Mouse (Mus musculus): Measurements from ENCODE around the gene Gpr50.

Gene Gpr50

DNA sequence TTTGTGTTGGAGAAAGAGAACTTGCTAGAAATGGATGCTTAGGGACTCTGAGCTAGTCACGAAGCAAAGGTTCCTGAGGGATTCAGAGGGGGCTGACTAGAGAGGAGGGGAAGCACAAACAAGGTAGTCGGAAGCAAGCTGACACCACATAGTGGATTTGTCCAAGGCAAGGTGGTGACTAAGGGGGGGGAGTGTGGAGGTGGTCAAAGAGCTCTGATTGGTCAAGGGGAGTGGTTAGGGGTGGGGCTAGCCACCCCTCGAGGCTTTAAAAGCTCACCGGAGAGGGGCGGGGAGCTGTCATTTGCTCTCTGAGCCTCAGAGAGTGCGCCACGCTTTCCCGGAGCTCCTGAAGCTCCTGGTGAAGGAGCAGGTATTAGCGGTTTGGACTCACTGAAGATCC lies at the start of gene Gpr50:
Gene Gpr50, plus strand, starts transcription at position 294 of the 400 bp plus-strand sequence.
- no peak for DNase-seq (ENCODE audit: low spot score in 2 of 2)

- no peak for DNase-seq (ENCODE audit: low spot score in 2 of 2)
These were observed 41.2 kb upstream of the Gpr50 start for GRCm38 (mm10) chrX:71622286-71622685.

- peak; percentile 13 to 77 for DNase-seq (ENCODE audit: low spot score in 2 of 2)
These were observed 39.6 kb upstream of the Gpr50 start for GRCm38 (mm10) chrX:71623843-71624242.

GRCm38 (mm10) chrX:71628306-71628705 lies 35.2 kb upstream of the Gpr50 start:
- DNase-seq (ENCODE audit: low spot score in 2 of 2), result peak; percentile 14 to 71

- DNase-seq (ENCODE audit: low spot score in 2 of 2), result no peak
These were observed 32.8 kb upstream of the Gpr50 start for GRCm38 (mm10) chrX:71630709-71631108.

- no peak for DNase-seq (ENCODE audit: low spot score in 2 of 2)
These were observed 32.3 kb upstream of the Gpr50 start for GRCm38 (mm10) chrX:71631130-71631529.

GRCm38 (mm10) chrX:71647958-71648357 lies 15.5 kb upstream of the Gpr50 start:
- DNase-seq (ENCODE audit: low spot score in 2 of 2), result peak; percentile 14 to 68

- DNase-seq (ENCODE audit: low spot score in 2 of 2), result no peak
These were observed 15.0 kb upstream of the Gpr50 start for GRCm38 (mm10) chrX:71648434-71648833.

DNA sequence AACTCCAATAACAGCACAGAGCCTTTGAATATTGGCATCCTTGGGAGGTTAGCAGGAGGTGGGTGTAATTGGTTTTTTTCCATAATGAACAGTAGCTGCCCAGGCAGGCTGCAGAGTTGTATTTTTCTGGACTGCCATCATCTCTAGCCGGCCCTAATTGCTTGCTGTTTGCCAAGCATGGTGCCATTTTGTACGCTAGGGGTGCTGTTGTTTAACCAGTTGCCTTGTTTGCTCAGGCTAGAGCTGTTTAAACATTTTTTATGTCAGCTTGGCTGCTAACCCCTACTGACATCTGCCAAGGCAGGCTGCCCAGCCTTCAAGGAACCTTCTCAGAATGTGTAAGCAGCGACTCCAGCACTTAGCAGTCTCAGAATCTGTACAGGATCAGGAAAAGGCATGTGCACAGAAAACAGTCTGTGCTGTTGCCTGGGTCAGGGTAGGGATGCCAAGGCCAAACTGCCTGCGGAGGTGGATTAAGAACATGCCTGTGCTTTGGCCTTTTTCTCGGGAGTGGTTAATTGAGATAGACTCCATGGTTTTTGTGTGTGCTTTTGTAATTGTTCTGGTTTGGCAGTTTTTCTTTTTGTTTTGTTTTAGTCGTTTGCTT lies 14.5 kb upstream of the Gpr50 start:
- DNase-seq (ENCODE audit: low spot score in 2 of 2), result no peak

GRCm38 (mm10) chrX:71649993-71650392 lies 13.5 kb upstream of the Gpr50 start:
- no peak for DNase-seq (ENCODE audit: low spot score in 2 of 2)

GRCm38 (mm10) chrX:71661794-71662193 lies 1.7 kb upstream of the Gpr50 start:
- no peak for DNase-seq (ENCODE audit: low spot score in 2 of 2)

GRCm38 (mm10) chrX:71663871-71664687 lies 612 bp downstream of the Gpr50 start:
- DNase-seq (ENCODE audit: low spot score in 2 of 2), result no peak

- no peak for DNase-seq (ENCODE audit: low spot score in 2 of 2)
These were observed 1.2 kb downstream of the Gpr50 start for GRCm38 (mm10) chrX:71664688-71665026.

DNA sequence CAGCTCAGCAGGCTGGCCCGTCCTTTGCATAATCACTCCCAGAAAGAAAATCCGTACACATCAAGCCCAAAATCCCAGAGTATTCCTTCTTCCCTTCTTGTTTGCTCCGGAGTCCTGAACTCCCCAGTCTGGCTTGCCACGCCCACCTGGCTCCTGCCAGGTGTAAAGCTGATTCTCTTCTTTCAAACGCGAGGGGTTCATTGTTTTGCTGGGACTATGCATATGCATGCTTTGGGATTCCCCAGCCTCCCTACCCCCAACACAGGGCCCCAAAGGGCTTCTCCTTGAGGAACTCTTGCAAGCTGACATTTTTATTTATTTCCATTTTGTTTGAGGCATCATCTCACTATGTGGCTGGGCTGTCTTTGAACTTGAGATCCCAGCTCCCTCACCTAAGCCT lies 6.8 kb downstream of the Gpr50 start:
- peak in 1 of 2 experiments; percentile 27 for DNase-seq (ENCODE audit: low spot score in 2 of 2)

DNA sequence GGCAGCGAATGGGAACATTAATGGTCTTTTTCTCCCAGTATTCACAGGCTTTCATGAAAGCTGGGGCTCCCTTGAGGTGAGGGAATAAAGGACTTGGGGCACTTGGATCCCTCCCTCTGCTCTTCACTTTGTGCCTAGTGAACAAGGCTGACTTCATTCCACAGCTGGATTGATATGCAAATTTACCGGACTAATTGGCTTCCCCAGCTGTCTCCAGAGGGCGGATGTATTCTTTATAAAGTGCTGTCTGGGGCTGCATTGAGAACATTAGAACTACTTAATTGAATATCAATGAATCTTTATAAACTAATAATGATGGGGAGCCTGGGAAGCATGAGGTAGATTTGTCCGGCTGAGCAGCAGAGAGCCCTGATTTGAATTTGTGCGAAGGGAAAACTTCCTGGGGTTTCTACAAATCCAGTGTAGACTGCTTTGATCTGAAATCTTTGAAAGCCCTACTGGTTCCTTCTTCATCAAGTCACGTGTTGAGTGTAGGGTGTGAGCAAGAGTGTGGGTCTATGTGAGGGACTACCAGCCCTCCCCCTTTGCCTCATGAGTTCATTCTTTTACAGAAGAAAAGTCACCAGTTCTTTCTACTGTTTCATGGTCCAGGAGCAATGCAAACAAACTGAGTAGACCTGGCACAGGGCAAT lies 37.5 kb downstream of the Gpr50 start:
- DNase-seq (ENCODE audit: low spot score in 2 of 2), result no peak

Measured in spleen, postnatal 4 days (tissue).